Mouse (Mus musculus) midbrain, embryonic 14.5 days (tissue): Measurements from ENCODE around the gene Ano2. TPM values are rescaled to one million over a fixed set of nuclear protein-coding genes. Genes with fewer than 3 reads are reported as not detected.

Experiments
- ATAC-seq: fragments of 200-750 bp; cut with Nextera tagmentation; 2 replicates; pipeline ENCODE4 v1.8.0; 2017; ENCODE audit warnings: moderate number of reproducible peaks, moderate library complexity; ENCODE audit not compliant: low FRiP score, low TSS enrichment
- DNase-seq: peaks from one replicate; pipeline ENCODE4 v3.0.0-alpha.2; 2015
- H3K27ac ChIP-seq: fragments of 300-500 bp; sonication (generic); replicated peaks from 2 replicates; pipeline ENCODE4 v1.5.1; 2014; ENCODE audit warnings: mild to moderate bottlenecking, low read depth, low read length, moderate library complexity
- H3K27me3 ChIP-seq: fragments of 300-500 bp; sonication (generic); 2 replicates; pipeline ENCODE4 v1.6.1; 2014; ENCODE audit warnings: low read length, control low read depth, mixed read lengths; ENCODE audit not compliant: control insufficient read depth, insufficient read depth
- H3K36me3 ChIP-seq: fragments of 300-500 bp; sonication (generic); 2 replicates; pipeline ENCODE4 v1.6.1; 2014; ENCODE audit warnings: low read length, control low read depth; ENCODE audit not compliant: control insufficient read depth, insufficient read depth
- H3K4me1 ChIP-seq: fragments of 300-500 bp; sonication (generic); 2 replicates; pipeline ENCODE4 v1.6.1; 2014; ENCODE audit warnings: mild to moderate bottlenecking, antibody characterized with exemption, low read length, control low read depth; ENCODE audit not compliant: control insufficient read depth, insufficient read depth
- H3K4me2 ChIP-seq: fragments of 300-500 bp; sonication (generic); 2 replicates; pipeline ENCODE4 v1.6.1; 2014; ENCODE audit warnings: mild to moderate bottlenecking, low read length, moderate library complexity
- H3K4me3 ChIP-seq: fragments of 300-500 bp; sonication (generic); replicated peaks from 2 replicates; pipeline ENCODE4 v1.5.1; 2014; ENCODE audit warnings: low read depth, low read length
- H3K9ac ChIP-seq: fragments of 300-500 bp; sonication (generic); replicated peaks from 2 replicates; pipeline ENCODE4 v1.6.1; 2014; ENCODE audit warnings: mild to moderate bottlenecking, low read length, moderate library complexity
- H3K9me3 ChIP-seq: fragments of 300-500 bp; sonication (generic); 2 replicates; pipeline ENCODE4 v1.6.1; 2016; ENCODE audit warnings: low read length, control low read depth, mixed read lengths; ENCODE audit not compliant: control insufficient read depth
- WGBS: fragments of 180-500 bp; shearing (Covaris S2); extraction: QIAGEN DNeasy Blood & Tissue Kit; methylation state at CpG from one replicate; pipeline ENCODE4 v1.1.7; 2014; 5-methylcytosine and 5-hydroxymethylcytosine counted together
- polyA plus RNA-seq: library from polyadenylated mRNA; unstranded; fragments of >200 nt; fragmentation: Nextera tagmentation; extraction: Ambion mirVana; gene quantifications from 2 replicates; pipeline ENCODE4 v1.2.1, GENCODE M21; 2014

The Ano2 gene
- polyA plus RNA-seq, 1 experiment from 2014 or later: 0.09 TPM

DNA sequence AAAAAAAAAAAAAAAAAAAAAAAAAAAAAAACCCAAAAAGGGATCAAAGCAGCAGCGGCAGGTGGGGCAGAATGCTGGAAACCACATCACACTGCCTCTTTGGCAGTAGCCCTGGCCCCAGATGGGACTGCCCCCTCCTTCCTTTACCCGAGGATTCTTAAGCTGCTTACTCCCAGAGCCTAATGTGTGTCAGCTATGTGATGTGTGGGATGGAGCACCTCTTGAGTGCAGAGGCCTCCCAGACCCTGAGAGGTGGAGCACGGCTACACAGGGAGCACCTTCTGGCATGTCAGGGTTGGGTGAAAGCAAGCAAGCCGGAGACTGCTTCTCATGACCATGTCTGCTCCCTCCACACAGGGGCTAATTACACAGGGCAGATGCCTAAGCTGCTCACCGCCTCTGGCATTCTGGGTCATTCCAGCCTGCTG lies 37.3 kb downstream of the Ano2 start:
- DNase-seq: peak; percentile 27
- WGBS: 57% methylated on average over 5 of the region's 5 CpGs
- Histone ChIP-seq H3K4me3 (no peak overlapping the region), H3K4me1 (no peaks in the 10 kb centered on the region), H3K27me3 (no peaks in the 10 kb centered on the region), H3K9ac (no peak overlapping the region), H3K27ac (no peak overlapping the region), H3K9me3 (no peaks in the 10 kb centered on the region), H3K4me2 (no peak overlapping the region), H3K36me3 (no peaks in the 10 kb centered on the region)
- 0 out of 2 replicates have a peak, but pooled peaks have one; percentile 31 for ATAC-seq

GRCm38 (mm10) chr6:125729471-125729870 lies 39.3 kb downstream of the Ano2 start:
- Histone ChIP-seq H3K4me1 (no peaks in the 10 kb centered on the region), H3K4me3 (no peak overlapping the region), H3K9me3 (no peaks in the 10 kb centered on the region), H3K36me3 (no peaks in the 10 kb centered on the region), H3K9ac (no peak overlapping the region), H3K27ac (no peak overlapping the region), H3K27me3 (no peaks in the 10 kb centered on the region), H3K4me2 (no peak overlapping the region)
- DNase-seq (no peak), ATAC-seq (no peak)
- 86% methylated on average over 6 of the region's 6 CpGs for WGBS

GRCm38 (mm10) chr6:125729986-125730535 lies 39.8 kb downstream of the Ano2 start:
- Histone ChIP-seq H3K9me3 (no peaks in the 10 kb centered on the region), H3K4me3 (no peak overlapping the region), H3K9ac (no peak overlapping the region), H3K4me2 (no peak overlapping the region), H3K36me3 (no peaks in the 10 kb centered on the region), H3K4me1 (no peaks in the 10 kb centered on the region), H3K27me3 (no peaks in the 10 kb centered on the region), H3K27ac (no peak overlapping the region)
- ATAC-seq (no peak), DNase-seq (no peak)
- WGBS: 71% methylated on average over 11 of the region's 11 CpGs

DNA sequence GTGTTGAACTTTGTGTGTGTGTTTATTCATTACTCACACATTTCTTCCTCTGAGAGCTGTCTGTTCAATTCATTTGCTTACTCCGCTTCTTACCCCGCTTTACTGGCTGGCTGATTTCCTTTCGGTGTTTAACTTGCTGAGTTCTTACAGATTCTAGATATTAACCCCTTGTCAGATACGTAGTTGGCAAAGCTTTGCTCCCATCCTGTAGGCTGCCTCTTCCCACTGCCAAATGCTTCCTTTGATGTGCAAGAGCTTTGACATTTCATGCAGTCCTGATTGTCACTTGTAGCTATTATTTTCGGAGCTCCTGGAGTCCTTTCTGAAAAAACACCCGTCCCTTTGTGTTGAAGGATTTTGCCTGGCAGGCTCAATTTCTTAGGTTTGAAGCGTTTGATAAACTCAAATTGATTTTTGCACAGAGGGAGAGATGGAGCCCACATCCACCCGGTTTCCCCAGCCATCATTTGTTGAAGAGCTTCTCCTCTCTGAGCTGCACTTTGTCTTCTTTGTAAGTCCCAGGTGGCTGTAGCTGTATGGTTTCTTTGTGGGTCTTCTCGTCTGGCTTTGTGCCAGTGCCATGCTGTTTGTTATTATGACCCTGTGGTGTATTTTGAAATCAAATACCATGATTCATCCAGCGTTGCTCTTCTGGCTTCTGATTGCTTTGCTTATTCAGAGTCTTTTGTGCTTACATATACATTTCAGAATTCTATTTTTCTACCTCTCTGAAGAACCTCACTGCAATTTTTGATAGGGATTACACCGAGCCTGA lies 47.5 kb downstream of the Ano2 start:
- H3K4me3 ChIP-seq: no peak overlapping the region
- H3K4me2 ChIP-seq: no peak overlapping the region
- no peak overlapping the region for H3K27ac ChIP-seq
- H3K9me3 ChIP-seq: no peaks in the 10 kb centered on the region
- H3K9ac ChIP-seq: no peak overlapping the region
- WGBS: 35% methylated on average over 11 of the region's 11 CpGs
- ATAC-seq: no peak
- H3K4me1 ChIP-seq: no peaks in the 10 kb centered on the region
- no peaks in the 10 kb centered on the region for H3K36me3 ChIP-seq
- peak; percentile 44 for DNase-seq
- no peaks in the 10 kb centered on the region for H3K27me3 ChIP-seq

- Histone ChIP-seq H3K4me1 (no peaks in the 10 kb centered on the region), H3K27me3 (no peaks in the 10 kb centered on the region), H3K4me3 (no peak overlapping the region), H3K9ac (no peak overlapping the region), H3K36me3 (no peaks in the 10 kb centered on the region), H3K9me3 (no peaks in the 10 kb centered on the region), H3K27ac (no peak overlapping the region), H3K4me2 (no peak overlapping the region)
- 86% methylated on average over 10 of the region's 10 CpGs for WGBS
- no peak for DNase-seq
- ATAC-seq: no peak
Measured at GRCm38 (mm10) chr6:125743203-125744100, 53.2 kb downstream of the Ano2 start.

- Histone ChIP-seq H3K9ac (no peak overlapping the region), H3K4me1 (no peaks in the 10 kb centered on the region), H3K27me3 (no peaks in the 10 kb centered on the region), H3K27ac (no peak overlapping the region), H3K4me3 (no peak overlapping the region), H3K36me3 (no peaks in the 10 kb centered on the region), H3K4me2 (no peak overlapping the region), H3K9me3 (no peaks in the 10 kb centered on the region)
- ATAC-seq (no peak), DNase-seq (no peak)
- WGBS: 82% methylated on average over 10 of the region's 10 CpGs
Measured at GRCm38 (mm10) chr6:125747322-125747930, 57.2 kb downstream of the Ano2 start.

DNA sequence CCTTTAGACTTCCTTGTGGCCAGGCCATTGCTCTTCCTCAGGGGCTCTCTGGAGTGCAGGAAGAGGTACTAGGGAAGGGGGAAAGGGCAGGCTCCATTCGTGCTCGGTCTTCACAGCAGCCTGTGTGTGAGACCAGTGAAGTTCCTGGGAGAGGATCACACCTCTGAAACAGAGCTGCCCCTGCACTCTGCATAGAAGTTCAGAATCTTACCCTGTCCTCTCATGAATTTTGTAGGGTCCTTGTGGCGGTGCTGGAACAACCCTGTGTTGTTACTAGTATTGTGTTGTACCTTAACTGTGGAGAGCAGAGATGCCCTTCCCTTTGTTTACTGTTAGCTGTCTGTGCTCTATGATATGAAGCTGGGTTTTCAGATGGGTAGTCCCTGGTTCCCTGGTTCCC lies 58.4 kb downstream of the Ano2 start:
- no peak overlapping the region for H3K4me2 ChIP-seq
- ATAC-seq (no peak), DNase-seq (no peak)
- H3K4me1 ChIP-seq: no peaks in the 10 kb centered on the region
- H3K27me3 ChIP-seq: no peaks in the 10 kb centered on the region
- no peak overlapping the region for H3K27ac ChIP-seq
- 71% methylated on average over 3 of the region's 3 CpGs for WGBS
- H3K9ac ChIP-seq: no peak overlapping the region
- H3K4me3 ChIP-seq: no peak overlapping the region
- no peaks in the 10 kb centered on the region for H3K9me3 ChIP-seq
- H3K36me3 ChIP-seq: no peaks in the 10 kb centered on the region

- Histone ChIP-seq H3K36me3 (no peaks in the 10 kb centered on the region), H3K27me3 (no peaks in the 10 kb centered on the region), H3K9me3 (no peaks in the 10 kb centered on the region), H3K4me1 (no peaks in the 10 kb centered on the region), H3K9ac (no peak overlapping the region), H3K27ac (no peak overlapping the region), H3K4me2 (no peak overlapping the region), H3K4me3 (no peak overlapping the region)
- no peak for ATAC-seq
- DNase-seq: no peak
- 83% methylated on average over 11 of the region's 11 CpGs for WGBS
Measured at GRCm38 (mm10) chr6:125762851-125763519, 72.8 kb downstream of the Ano2 start.
